Mouse (Mus musculus): ENCODE measurements around the gene Tmem132d.

Tmem132d gene

DNA sequence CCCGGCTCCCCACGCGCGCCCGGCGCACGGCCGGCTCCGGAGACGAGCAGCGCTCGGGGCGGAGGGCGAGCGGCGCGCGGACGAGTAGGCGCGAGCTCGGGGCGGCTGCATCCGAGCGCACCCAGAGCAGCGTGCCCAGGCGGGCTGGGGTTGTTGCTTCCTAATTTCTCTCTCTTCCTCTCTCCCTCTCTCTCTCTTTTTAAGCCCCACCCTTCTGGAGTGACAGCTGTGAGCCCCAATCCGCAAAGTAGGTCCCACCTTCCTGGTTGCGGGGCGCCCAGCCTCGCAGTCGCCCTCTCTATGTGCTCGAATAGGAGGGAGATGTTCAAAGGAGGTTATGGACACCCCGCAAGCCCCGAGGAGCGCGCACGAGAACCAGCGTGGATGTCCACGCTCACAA lies at the start of gene Tmem132d:
Gene Tmem132d (minus strand): TSS at position 162 of the 400 bp plus-strand sequence.
- peak; percentile 52 for DNase-seq (ENCODE audit: low read depth, low spot score)

DNA sequence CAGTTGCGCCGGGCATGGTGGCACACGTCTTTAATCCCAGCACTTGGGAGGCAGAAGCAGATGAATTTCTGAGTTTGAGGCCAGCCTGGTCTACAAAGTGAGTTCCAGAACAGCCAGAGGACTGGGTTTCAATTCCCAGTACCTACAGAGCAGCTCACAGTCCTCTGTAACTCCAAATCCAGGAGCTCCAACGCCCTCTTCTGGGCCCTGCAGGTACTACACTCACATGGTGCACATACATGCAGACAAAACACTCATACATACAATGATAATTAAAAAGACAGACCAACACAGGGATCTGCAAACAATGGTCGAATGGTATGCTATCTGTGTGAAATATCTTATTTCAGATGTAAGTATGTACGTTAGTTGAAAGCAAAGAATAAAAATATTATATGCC lies 47.9 kb upstream of the Tmem132d start:
- DNase-seq (ENCODE audit: low read depth, low spot score), result no peak

- DNase-seq (ENCODE audit: low read depth, low spot score), result no peak
Measured at GRCm38 (mm10) chr5:128475372-128475771, 42.5 kb upstream of the Tmem132d start.

DNA sequence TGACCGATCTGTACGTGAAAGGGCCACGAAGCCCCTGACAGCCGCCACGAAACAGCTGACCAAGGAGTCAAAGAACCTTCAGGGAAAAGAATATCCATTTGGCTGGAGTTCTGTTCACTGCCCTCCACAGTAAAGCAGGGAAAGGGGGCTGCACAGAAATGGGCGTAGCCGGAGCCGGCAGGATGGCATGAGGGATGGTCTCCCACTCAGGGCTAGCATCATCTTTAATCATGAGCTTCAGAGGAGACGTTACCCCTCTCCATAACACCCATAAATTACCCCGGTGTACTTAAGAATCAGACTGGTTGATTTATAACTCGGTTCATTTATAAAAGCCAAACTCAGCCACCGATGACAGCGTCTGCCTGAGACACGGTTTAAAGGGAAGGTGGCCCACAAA lies 36.9 kb upstream of the Tmem132d start:
- peak; percentile 47 for DNase-seq (ENCODE audit: low read depth, low spot score)

DNA sequence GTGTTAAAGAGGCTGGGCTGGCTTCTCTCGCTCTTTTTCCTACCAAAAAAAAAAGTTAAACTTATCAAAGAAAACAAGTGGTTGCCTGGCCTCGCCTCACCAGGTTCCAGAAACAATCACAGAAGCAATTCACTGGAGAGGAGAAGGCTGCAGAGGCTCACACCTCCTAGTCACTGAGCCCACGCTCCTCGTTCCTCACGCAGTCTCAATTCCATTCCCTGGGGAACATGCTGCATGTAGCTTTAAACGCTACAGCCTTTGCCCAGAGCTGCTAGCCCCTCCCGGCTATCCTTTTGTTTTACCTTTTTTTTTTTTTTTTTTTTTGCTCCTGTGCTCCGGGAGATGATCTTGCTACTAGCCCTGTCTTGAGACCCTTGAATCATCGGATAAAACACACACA lies 31.6 kb upstream of the Tmem132d start:
- DNase-seq (ENCODE audit: low read depth, low spot score), result no peak

GRCm38 (mm10) chr5:128460605-128461004 lies 27.7 kb upstream of the Tmem132d start:
- DNase-seq (ENCODE audit: low read depth, low spot score), result no peak

GRCm38 (mm10) chr5:128455732-128456131 lies 22.9 kb upstream of the Tmem132d start:
- no peak for DNase-seq (ENCODE audit: low read depth, low spot score)

DNA sequence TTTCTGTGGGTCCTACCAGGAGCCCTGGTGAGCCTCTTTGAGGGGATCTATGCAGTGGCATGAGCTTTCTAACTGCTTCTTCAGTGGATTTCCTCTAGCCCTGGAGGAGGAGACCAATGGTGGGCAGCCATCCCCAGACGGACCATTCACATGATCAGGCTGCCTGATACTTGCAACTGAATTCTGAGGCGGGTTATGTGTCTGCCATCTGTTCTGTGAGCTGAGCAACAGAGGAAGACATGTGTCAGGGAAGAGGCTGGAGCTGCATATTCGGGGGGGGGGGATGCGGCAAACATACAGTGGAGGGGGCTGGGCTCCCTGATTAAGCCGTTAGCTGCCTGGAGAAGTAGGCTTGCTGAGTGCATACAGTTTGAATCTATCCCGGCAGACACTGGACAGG lies 19.3 kb upstream of the Tmem132d start:
- DNase-seq (ENCODE audit: low read depth, low spot score), result no peak

DNA sequence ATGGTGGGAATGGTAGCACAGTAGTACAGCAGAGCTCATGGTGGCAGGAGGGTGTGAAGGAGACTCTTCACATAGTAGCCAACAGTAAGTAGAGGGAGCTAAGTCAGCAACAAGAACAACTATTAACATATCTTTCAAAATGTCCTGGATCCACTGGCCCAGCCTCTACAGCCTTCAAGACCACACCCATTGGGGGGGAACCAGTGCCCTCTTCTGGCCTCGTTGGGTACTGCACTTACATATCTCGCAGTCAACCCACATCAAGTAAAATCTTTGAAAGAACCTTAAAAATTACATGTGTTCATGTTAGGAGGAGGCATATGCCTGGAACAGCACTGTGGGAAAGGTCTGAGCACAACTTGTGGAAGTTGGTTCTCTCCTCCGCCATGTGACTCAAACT lies 17.9 kb upstream of the Tmem132d start:
- DNase-seq (ENCODE audit: low read depth, low spot score), result no peak

GRCm38 (mm10) chr5:128444876-128445275 lies 12.0 kb upstream of the Tmem132d start:
- DNase-seq (ENCODE audit: low read depth, low spot score), result no peak

DNA sequence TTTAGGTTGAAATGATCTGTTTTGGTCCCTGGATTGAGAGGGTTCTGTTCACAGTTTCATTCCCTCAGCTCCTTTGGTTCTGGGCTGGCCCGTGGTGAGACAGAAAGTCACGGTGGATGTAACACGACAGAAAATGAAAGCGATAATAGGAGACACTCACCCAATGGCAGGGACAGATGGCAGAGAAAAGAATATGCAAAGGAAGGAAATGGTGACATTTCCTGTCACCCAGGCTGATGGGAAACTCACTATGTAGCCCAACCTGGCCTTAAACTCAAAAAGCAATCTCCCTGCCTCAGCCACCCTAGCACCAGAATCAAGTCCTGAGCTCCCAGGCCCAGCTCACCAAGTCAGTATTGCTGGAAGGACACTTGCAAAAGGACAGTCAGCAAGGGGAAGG lies 11.0 kb upstream of the Tmem132d start:
- no peak for DNase-seq (ENCODE audit: low read depth, low spot score)

- DNase-seq (ENCODE audit: low read depth, low spot score), result no peak
Measured at GRCm38 (mm10) chr5:128441121-128441520, 8.2 kb upstream of the Tmem132d start.

GRCm38 (mm10) chr5:128439828-128440227 lies 7.0 kb upstream of the Tmem132d start:
- peak; percentile 78 for DNase-seq (ENCODE audit: low read depth, low spot score)

- DNase-seq (ENCODE audit: low read depth, low spot score), result no peak
Measured at GRCm38 (mm10) chr5:128438078-128438477, 5.2 kb upstream of the Tmem132d start.

- peak; percentile 67 for DNase-seq (ENCODE audit: low read depth, low spot score)
Measured at GRCm38 (mm10) chr5:128436909-128437308, 4.0 kb upstream of the Tmem132d start.

DNA sequence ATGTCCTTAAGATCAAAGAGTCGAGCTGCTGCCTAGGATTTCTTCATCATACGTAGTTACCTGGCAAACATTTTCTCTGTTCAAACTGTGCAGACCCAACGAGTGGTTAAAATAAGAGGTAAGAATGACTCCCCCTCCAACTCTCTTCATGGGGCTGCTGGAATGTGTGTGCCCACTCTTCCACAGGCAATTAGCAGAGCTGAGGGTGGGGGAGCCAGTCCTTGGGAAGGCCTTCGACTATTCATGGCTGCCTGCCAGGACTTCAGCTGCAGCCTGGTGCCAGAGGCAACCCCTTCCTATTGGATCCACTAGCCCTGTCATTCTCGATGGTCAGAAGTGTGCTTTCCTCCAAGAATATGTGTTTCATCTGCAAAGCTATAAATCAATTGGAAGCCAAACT lies 2.8 kb upstream of the Tmem132d start:
- no peak for DNase-seq (ENCODE audit: low read depth, low spot score)

GRCm38 (mm10) chr5:128433786-128434185 lies 909 bp upstream of the Tmem132d start:
- no peak for DNase-seq (ENCODE audit: low read depth, low spot score)

DNA sequence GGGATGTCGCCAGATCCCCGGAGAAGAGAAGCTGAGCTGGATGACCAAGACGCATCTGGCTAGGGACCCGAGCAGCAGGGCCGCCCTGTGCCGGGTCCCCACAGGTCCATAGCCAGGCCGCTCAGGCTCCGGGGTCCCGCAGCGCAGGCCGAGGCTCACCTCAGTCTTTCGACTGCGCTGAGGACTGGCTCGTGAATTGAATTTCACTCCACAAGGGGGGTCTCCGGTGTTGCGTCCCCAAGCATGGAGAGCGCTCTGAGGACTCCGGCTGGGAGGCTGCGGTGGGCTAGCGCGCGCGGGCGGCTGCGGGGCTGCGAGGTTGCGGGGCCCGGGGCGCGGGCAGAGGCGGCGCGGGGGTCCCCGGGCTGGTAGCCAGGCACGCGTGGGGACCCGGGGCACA lies 455 bp downstream of the Tmem132d start:
- no peak for DNase-seq (ENCODE audit: low read depth, low spot score)

- DNase-seq (ENCODE audit: low read depth, low spot score), result no peak
Measured at GRCm38 (mm10) chr5:128424636-128425035, 8.2 kb downstream of the Tmem132d start.

- no peak for DNase-seq (ENCODE audit: low read depth, low spot score)
Measured at GRCm38 (mm10) chr5:128424213-128424612, 8.7 kb downstream of the Tmem132d start.

GRCm38 (mm10) chr5:128422090-128422489 lies 10.8 kb downstream of the Tmem132d start:
- DNase-seq (ENCODE audit: low read depth, low spot score), result no peak

GRCm38 (mm10) chr5:128418149-128418710 lies 14.6 kb downstream of the Tmem132d start:
- no peak for DNase-seq (ENCODE audit: low read depth, low spot score)

DNA sequence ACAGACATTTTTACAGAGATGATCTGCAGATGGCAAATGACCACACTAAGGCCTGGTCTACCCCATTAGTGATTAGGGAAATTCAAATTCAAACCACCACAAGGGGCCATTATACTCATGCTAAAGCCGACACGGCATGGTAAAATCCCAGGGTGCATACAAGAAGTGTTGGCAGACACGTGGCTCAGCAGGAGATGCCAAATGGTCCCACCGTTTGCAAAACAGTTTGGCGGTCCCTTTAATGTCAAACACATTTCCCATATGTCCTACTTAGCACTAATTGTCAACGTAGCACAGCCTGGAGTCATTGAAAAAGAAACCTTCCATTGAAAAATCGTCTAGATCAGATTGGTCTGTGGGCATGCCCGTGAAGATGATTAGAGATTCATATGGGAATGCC lies 18.8 kb downstream of the Tmem132d start:
- DNase-seq (ENCODE audit: low read depth, low spot score), result no peak

DNA sequence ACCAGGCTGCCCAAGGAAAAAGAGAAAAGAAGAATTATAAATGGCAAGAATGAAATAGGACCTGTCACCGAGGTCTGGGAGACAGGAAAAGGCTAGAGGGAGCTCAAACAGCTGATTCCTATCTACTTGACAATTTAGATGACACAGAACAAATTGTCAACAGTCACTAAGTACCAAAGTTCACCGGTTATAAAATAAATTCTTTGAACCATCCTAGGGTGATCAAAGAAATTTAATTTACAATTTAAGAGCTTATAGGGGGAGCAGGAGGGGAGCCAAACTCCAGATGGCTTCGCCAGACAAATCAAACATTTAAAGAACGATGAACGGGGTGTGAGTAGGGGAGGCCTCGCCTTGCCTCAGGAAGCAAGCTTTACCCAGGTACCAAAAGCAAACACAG lies 20.6 kb downstream of the Tmem132d start:
- DNase-seq (ENCODE audit: low read depth, low spot score), result peak; percentile 31

All from mesoderm, embryonic 11.5 days (tissue).